Mouse (Mus musculus): ENCODE measurements around the gene Slc16a9. TPM values are rescaled to one million over a fixed set of nuclear protein-coding genes. Genes with fewer than 3 reads are reported as not detected.
A peak's percentile ranks its signal among the peaks of the same experiment; 100 is the strongest.

Slc16a9 gene
- polyA plus RNA-seq, 1 experiment from 2014 or later, result 1.2 TPM

GRCm38 (mm10) chr10:70242751-70243444, 2.0 kb upstream of the Slc16a9 start:
- no peak for ATAC-seq
- WGBS, result 55% methylated on average over 8 of the region's 8 CpGs

GRCm38 (mm10) chr10:70245559-70245945, 652 bp downstream of the Slc16a9 start:
- H3K4me3 ChIP-seq (replicated peaks; ENCODE audit: low read length), result peak overlapping the region; percentile 68
- peak overlapping the region; percentile 66 for H3K9ac ChIP-seq (replicated peaks; ENCODE audit: low read depth, low read length)
- peaks cover 19% of the 10 kb centered on the region for H3K4me1 ChIP-seq (replicated peaks; ENCODE audit: control insufficient read depth, insufficient read depth, low read length)
- H3K27me3 ChIP-seq (replicated peaks; ENCODE audit: control insufficient read depth, insufficient read depth, low read length), result peaks cover 30% of the 10 kb centered on the region
- H3K27ac ChIP-seq (ENCODE audit: low read length), result no peak overlapping the region
- 0% methylated on average over 16 of the region's 16 CpGs for WGBS
- peak overlapping the region; percentile 84 for H3K4me2 ChIP-seq (ENCODE audit: low read length)
- H3K36me3 ChIP-seq (ENCODE audit: control insufficient read depth, insufficient read depth), result no peaks in the 10 kb centered on the region
- no peaks in the 10 kb centered on the region for H3K9me3 ChIP-seq (ENCODE audit: control insufficient read depth, low read length)
- ATAC-seq, result peak; percentile 19; the same call in 1 of the 2 replicates

More at GRCm38 (mm10) chr10:70242751-70243444, 2.0 kb upstream of the Slc16a9 start:
- H3K27ac ChIP-seq (ENCODE audit: low read length), result no peak overlapping the region
- H3K4me1 ChIP-seq (replicated peaks; ENCODE audit: control insufficient read depth, insufficient read depth, low read length), result peaks cover 19% of the 10 kb centered on the region
- no peaks in the 10 kb centered on the region for H3K9me3 ChIP-seq (ENCODE audit: control insufficient read depth, low read length)
- H3K4me3 ChIP-seq (replicated peaks; ENCODE audit: low read length), result no peak overlapping the region
- no peaks in the 10 kb centered on the region for H3K36me3 ChIP-seq (ENCODE audit: control insufficient read depth, insufficient read depth)
- H3K27me3 ChIP-seq (replicated peaks; ENCODE audit: control insufficient read depth, insufficient read depth, low read length), result peaks cover 30% of the 10 kb centered on the region
- H3K4me2 ChIP-seq (ENCODE audit: low read length), result no peak overlapping the region
- H3K9ac ChIP-seq (replicated peaks; ENCODE audit: low read depth, low read length), result no peak overlapping the region

DNA sequence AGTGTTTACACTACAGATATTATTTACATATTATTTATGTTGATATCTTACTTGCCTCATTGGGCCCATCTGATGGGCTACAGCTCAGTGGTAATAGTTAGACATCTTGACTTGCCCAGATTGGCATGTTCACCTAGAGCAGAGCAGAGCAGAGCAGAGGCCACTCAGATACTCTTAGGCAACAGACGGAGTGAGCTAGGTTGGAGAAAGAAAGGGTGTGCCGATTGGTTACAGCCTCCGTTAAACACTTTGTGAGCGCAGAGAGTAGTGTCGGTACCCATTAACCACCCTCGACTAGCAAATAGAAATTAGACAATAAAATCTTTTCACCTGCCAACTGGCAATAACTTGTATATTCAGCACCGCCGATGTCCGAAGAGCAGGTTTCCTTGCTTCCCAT, 1.2 kb downstream of the Slc16a9 start:
- ATAC-seq, result no peak
- Histone ChIP-seq H3K9ac (replicated peaks; ENCODE audit: low read depth, low read length) (no peak overlapping the region; the same call in 1 of the 2 replicates), H3K4me1 (replicated peaks; ENCODE audit: control insufficient read depth, insufficient read depth, low read length) (peaks cover 19% of the 10 kb centered on the region), H3K4me2 (ENCODE audit: low read length) (peak overlapping the region; percentile 84; the same call in 1 of the 2 replicates), H3K36me3 (ENCODE audit: control insufficient read depth, insufficient read depth) (no peaks in the 10 kb centered on the region), H3K4me3 (replicated peaks; ENCODE audit: low read length) (peak overlapping the region; percentile 68), H3K27ac (ENCODE audit: low read length) (no peak overlapping the region), H3K27me3 (replicated peaks; ENCODE audit: control insufficient read depth, insufficient read depth, low read length) (peaks cover 30% of the 10 kb centered on the region), H3K9me3 (ENCODE audit: control insufficient read depth, low read length) (no peaks in the 10 kb centered on the region)
- WGBS, result 30% methylated on average over 9 of the region's 9 CpGs

- no peak for ATAC-seq
- Histone ChIP-seq H3K27me3 (replicated peaks; ENCODE audit: control insufficient read depth, insufficient read depth, low read length) (peaks cover 13% of the 10 kb centered on the region), H3K4me2 (ENCODE audit: low read length) (no peak overlapping the region), H3K9ac (replicated peaks; ENCODE audit: low read depth, low read length) (no peak overlapping the region), H3K4me1 (replicated peaks; ENCODE audit: control insufficient read depth, insufficient read depth, low read length) (peaks cover 10% of the 10 kb centered on the region), H3K36me3 (ENCODE audit: control insufficient read depth, insufficient read depth) (no peaks in the 10 kb centered on the region), H3K9me3 (ENCODE audit: control insufficient read depth, low read length) (no peaks in the 10 kb centered on the region), H3K4me3 (replicated peaks; ENCODE audit: low read length) (no peak overlapping the region), H3K27ac (ENCODE audit: low read length) (no peak overlapping the region)
- 81% methylated on average over 4 of the region's 4 CpGs for WGBS
These were observed 5.5 kb downstream of the Slc16a9 start for GRCm38 (mm10) chr10:70250354-70250753.

DNA sequence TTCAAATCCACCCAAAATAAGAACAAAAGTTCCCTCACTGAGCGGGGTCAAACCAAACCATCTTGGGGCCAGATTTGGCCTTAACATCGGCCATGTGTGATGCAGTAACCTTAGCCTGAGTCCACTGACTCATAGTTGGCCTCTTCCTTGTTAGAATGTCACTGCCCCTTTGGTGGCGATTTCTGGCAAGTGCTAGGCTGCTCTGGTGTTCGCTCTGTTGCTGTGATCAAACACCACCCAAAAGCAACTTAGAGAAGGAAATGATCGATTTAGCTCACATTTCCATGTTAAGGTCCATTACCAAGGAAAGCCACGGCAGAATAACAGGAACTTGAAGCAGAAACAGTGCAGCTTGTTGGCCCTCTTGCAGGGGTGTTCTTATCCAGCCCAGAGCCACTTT, 5.9 kb downstream of the Slc16a9 start:
- ATAC-seq, result no peak
- Histone ChIP-seq H3K27ac (ENCODE audit: low read length) (no peak overlapping the region), H3K4me1 (replicated peaks; ENCODE audit: control insufficient read depth, insufficient read depth, low read length) (peaks cover 5% of the 10 kb centered on the region), H3K9me3 (ENCODE audit: control insufficient read depth, low read length) (no peaks in the 10 kb centered on the region), H3K9ac (replicated peaks; ENCODE audit: low read depth, low read length) (no peak overlapping the region), H3K27me3 (replicated peaks; ENCODE audit: control insufficient read depth, insufficient read depth, low read length) (peaks cover 12% of the 10 kb centered on the region), H3K36me3 (ENCODE audit: control insufficient read depth, insufficient read depth) (no peaks in the 10 kb centered on the region), H3K4me3 (replicated peaks; ENCODE audit: low read length) (no peak overlapping the region), H3K4me2 (ENCODE audit: low read length) (no peak overlapping the region)
- WGBS, result 89% methylated on average over 6 of the region's 6 CpGs

- H3K9ac ChIP-seq (replicated peaks; ENCODE audit: low read depth, low read length), result no peak overlapping the region
- H3K4me1 ChIP-seq (replicated peaks; ENCODE audit: control insufficient read depth, insufficient read depth, low read length), result no peaks in the 10 kb centered on the region
- H3K27me3 ChIP-seq (replicated peaks; ENCODE audit: control insufficient read depth, insufficient read depth, low read length), result no peaks in the 10 kb centered on the region
- no peak for ATAC-seq
- no peak overlapping the region for H3K27ac ChIP-seq (ENCODE audit: low read length)
- H3K4me3 ChIP-seq (replicated peaks; ENCODE audit: low read length), result no peak overlapping the region
- H3K9me3 ChIP-seq (ENCODE audit: control insufficient read depth, low read length), result no peaks in the 10 kb centered on the region
- H3K4me2 ChIP-seq (ENCODE audit: low read length), result no peak overlapping the region
- no peaks in the 10 kb centered on the region for H3K36me3 ChIP-seq (ENCODE audit: control insufficient read depth, insufficient read depth)
- WGBS, result 78% methylated on average over 4 of the region's 4 CpGs
These were observed 9.8 kb downstream of the Slc16a9 start for GRCm38 (mm10) chr10:70254666-70255065.

DNA sequence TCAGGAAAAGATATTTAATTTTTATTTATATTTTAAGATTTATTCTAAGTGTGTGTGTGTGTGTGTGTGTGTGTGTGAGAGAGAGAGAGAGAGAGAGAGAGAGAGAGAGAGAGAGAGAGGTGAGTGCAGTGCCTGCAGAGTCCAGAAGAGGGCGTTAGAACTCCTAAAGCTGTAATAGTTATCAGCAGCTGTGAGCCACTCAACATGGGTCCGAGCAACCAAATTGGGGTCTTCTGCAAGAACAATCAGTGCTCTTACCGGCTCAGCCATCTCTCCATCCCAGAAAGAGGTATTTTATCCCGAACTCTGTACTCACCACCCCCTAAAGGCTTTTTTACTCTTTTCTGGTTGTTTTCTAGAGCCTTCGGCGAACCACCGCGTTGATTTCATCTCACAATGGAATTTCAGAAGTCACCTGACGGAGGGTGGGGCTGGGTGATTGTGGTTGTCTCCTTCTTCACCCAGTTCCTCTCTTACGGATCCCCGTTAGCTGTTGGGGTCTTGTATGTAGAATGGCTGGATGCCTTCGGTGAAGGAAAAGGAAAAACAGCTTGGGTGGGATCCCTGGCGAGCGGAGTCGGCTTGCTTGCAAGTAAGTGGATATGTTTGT, 10.8 kb downstream of the Slc16a9 start:
- Histone ChIP-seq H3K4me2 (ENCODE audit: low read length) (no peak overlapping the region), H3K27me3 (replicated peaks; ENCODE audit: control insufficient read depth, insufficient read depth, low read length) (no peaks in the 10 kb centered on the region), H3K4me3 (replicated peaks; ENCODE audit: low read length) (no peak overlapping the region), H3K4me1 (replicated peaks; ENCODE audit: control insufficient read depth, insufficient read depth, low read length) (no peaks in the 10 kb centered on the region), H3K36me3 (ENCODE audit: control insufficient read depth, insufficient read depth) (no peaks in the 10 kb centered on the region), H3K9me3 (ENCODE audit: control insufficient read depth, low read length) (no peaks in the 10 kb centered on the region), H3K9ac (replicated peaks; ENCODE audit: low read depth, low read length) (no peak overlapping the region), H3K27ac (ENCODE audit: low read length) (no peak overlapping the region)
- ATAC-seq, result no peak
- WGBS, result 88% methylated on average over 15 of the region's 15 CpGs

- Histone ChIP-seq H3K9ac (replicated peaks; ENCODE audit: low read depth, low read length) (no peak overlapping the region), H3K4me1 (replicated peaks; ENCODE audit: control insufficient read depth, insufficient read depth, low read length) (no peaks in the 10 kb centered on the region), H3K9me3 (ENCODE audit: control insufficient read depth, low read length) (no peaks in the 10 kb centered on the region), H3K4me3 (replicated peaks; ENCODE audit: low read length) (no peak overlapping the region), H3K36me3 (ENCODE audit: control insufficient read depth, insufficient read depth) (no peaks in the 10 kb centered on the region), H3K4me2 (ENCODE audit: low read length) (no peak overlapping the region), H3K27ac (ENCODE audit: low read length) (no peak overlapping the region), H3K27me3 (replicated peaks; ENCODE audit: control insufficient read depth, insufficient read depth, low read length) (no peaks in the 10 kb centered on the region)
- no peak for ATAC-seq
- 91% methylated on average over 4 of the region's 4 CpGs for WGBS
These were observed 12.1 kb downstream of the Slc16a9 start for GRCm38 (mm10) chr10:70257029-70257428.

GRCm38 (mm10) chr10:70260904-70261303, 16.0 kb downstream of the Slc16a9 start:
- 58% methylated on average over 4 of the region's 4 CpGs for WGBS
- Histone ChIP-seq H3K27ac (ENCODE audit: low read length) (no peak overlapping the region), H3K4me2 (ENCODE audit: low read length) (no peak overlapping the region), H3K9me3 (ENCODE audit: control insufficient read depth, low read length) (no peaks in the 10 kb centered on the region), H3K4me1 (replicated peaks; ENCODE audit: control insufficient read depth, insufficient read depth, low read length) (no peaks in the 10 kb centered on the region), H3K36me3 (ENCODE audit: control insufficient read depth, insufficient read depth) (no peaks in the 10 kb centered on the region), H3K27me3 (replicated peaks; ENCODE audit: control insufficient read depth, insufficient read depth, low read length) (no peaks in the 10 kb centered on the region), H3K4me3 (replicated peaks; ENCODE audit: low read length) (no peak overlapping the region), H3K9ac (replicated peaks; ENCODE audit: low read depth, low read length) (no peak overlapping the region)
- no peak for ATAC-seq

All from forebrain, embryonic 16.5 days (tissue).